Mouse (Mus musculus): ENCODE data around the gene Tulp4. TPM values are rescaled to one million over a fixed set of nuclear protein-coding genes. Genes with fewer than 3 reads are reported as not detected.

Tulp4 gene
- polyA plus RNA-seq, 1 experiment = 82.0 TPM

DNA sequence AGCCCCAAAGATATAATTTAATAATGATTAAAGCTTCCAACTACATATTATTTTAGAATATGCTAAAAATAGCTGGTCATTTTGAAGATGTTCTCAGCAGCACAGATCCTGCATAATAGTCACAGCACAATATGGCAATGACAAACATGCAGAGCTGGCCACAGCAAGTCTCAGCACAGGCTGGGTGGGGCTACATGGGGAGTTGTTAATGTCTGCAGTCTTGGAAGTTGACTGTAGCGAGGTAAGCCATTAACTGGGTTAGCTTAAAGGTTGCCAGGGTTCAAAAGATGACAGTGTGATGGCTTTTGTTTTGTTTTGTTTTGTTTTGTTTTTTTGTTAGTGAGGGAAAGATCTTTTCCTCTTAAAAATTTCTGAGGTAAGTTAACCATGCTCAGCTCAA lies 68.3 kb downstream of the Tulp4 start:
- no peak overlapping the region for H3K4me3 ChIP-seq (ENCODE audit: insufficient read depth, low read length)
- H3K27ac ChIP-seq (ENCODE audit: insufficient read depth, low read length) = no peak overlapping the region
- H3K4me1 ChIP-seq (ENCODE audit: control insufficient read depth, insufficient read depth, low read length) = peaks cover 4% of the 10 kb centered on the region
- TF ChIP-seq CTCF (IDR thresholded peaks at IDR 0.05; ENCODE audit: extremely low read depth, insufficient read depth, low read length) (no peak), POLR2A (IDR thresholded peaks at IDR 0.05; ENCODE audit: extremely low read depth, insufficient read depth, low read length) (no peak)

DNA sequence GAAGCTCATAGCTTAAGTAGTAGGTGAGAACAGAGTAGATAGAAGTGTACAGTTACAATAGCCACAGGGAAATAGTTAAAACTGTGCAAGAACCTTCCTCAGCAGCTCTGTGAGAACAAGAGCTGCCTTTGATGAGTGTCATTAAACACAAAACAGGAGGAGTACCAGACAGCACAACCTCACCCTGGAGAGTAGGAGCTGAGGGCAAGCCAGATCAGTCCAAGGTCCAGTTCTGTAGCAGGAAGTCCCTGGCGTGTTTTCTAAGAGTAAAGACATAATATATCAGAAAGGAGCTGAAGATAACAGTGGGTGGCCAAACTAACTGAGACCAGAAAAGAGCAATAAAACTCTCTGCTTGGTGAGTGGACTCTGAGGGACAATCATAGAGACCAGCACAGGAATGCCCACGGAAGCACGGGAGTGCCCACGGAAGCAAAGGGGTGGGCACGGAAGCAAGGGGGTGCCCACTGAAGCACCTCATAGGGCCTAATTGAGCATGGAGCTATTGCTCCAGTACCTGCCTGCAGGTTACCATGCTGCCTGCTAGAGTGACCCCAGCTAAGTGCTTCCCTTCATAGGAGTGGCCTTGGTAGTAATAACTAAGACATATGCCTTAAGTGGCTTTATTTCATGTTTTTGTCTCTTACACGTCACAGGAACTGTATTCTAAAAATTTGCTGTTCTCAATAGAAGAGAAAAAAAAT lies 72.5 kb downstream of the Tulp4 start:
- Histone ChIP-seq H3K4me3 (ENCODE audit: insufficient read depth, low read length) (no peak overlapping the region), H3K4me1 (ENCODE audit: control insufficient read depth, insufficient read depth, low read length) (no peaks in the 10 kb centered on the region), H3K27ac (ENCODE audit: insufficient read depth, low read length) (peak overlapping the region; percentile 54; the same call in 1 of the 2 replicates)
- no peak for TF ChIP-seq CTCF (IDR thresholded peaks at IDR 0.05; ENCODE audit: extremely low read depth, insufficient read depth, low read length)
- TF ChIP-seq POLR2A (IDR thresholded peaks at IDR 0.05; ENCODE audit: extremely low read depth, insufficient read depth, low read length) = no peak

DNA sequence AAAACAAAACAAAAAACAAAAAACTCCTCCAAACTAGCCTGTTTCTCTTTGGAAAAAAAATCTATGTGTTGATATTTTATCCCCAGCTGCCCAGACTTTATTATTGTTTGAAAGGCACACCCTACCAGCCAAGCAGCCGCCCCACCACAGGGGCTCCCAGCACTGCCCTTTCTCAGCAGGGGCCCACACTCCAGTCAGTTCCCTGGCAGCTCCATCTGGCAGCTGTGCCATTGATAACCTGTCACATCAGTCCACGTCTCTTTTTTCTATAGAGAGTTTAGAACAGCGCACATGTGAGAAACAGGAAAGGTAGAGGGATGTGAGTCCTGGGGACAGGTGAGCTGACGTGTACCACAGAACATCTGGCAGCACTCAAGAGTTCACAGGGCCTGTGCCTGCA lies 73.2 kb downstream of the Tulp4 start:
- TF ChIP-seq CTCF (IDR thresholded peaks at IDR 0.05; ENCODE audit: extremely low read depth, insufficient read depth, low read length) (no peak), POLR2A (IDR thresholded peaks at IDR 0.05; ENCODE audit: extremely low read depth, insufficient read depth, low read length) (no peak)
- Histone ChIP-seq H3K4me1 (ENCODE audit: control insufficient read depth, insufficient read depth, low read length) (no peaks in the 10 kb centered on the region), H3K27ac (ENCODE audit: insufficient read depth, low read length) (peak overlapping the region; percentile 55), H3K4me3 (ENCODE audit: insufficient read depth, low read length) (no peak overlapping the region)

DNA sequence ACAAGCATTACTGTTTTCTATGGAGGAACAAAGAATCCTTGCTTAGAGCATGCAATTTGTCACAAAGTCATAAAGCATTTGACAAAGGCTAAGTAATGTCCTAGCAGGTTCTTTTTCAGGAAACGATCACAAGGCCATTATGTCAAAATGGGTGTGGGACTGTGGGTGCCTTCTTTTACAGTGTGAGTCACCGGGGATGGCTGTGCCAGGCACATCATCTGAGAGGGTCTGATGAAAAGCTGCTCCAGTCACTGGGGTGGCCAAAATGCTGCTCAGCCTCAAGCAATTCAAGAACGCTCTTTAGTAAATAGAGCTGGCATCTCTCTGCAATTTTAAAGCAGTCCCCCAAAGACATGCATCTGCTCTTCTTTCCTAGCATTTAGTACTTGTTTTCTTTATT lies 74.2 kb downstream of the Tulp4 start:
- TF ChIP-seq POLR2A (IDR thresholded peaks at IDR 0.05; ENCODE audit: extremely low read depth, insufficient read depth, low read length) = no peak
- TF ChIP-seq CTCF (IDR thresholded peaks at IDR 0.05; ENCODE audit: extremely low read depth, insufficient read depth, low read length) = no peak
- peak overlapping the region; percentile 30 for H3K27ac ChIP-seq (ENCODE audit: insufficient read depth, low read length)

GRCm38 (mm10) chr17:6182715-6183114 lies 76.5 kb downstream of the Tulp4 start:
- Histone ChIP-seq H3K4me1 (ENCODE audit: control insufficient read depth, insufficient read depth, low read length) (no peaks in the 10 kb centered on the region), H3K27ac (ENCODE audit: insufficient read depth, low read length) (no peak overlapping the region), H3K4me3 (ENCODE audit: insufficient read depth, low read length) (no peak overlapping the region)
- TF ChIP-seq CTCF (IDR thresholded peaks at IDR 0.05; ENCODE audit: extremely low read depth, insufficient read depth, low read length) = no peak

More for the DNA sequence above, 74.2 kb downstream of the Tulp4 start:
- Histone ChIP-seq H3K4me1 (ENCODE audit: control insufficient read depth, insufficient read depth, low read length) (no peaks in the 10 kb centered on the region), H3K4me3 (ENCODE audit: insufficient read depth, low read length) (no peak overlapping the region)

DNA sequence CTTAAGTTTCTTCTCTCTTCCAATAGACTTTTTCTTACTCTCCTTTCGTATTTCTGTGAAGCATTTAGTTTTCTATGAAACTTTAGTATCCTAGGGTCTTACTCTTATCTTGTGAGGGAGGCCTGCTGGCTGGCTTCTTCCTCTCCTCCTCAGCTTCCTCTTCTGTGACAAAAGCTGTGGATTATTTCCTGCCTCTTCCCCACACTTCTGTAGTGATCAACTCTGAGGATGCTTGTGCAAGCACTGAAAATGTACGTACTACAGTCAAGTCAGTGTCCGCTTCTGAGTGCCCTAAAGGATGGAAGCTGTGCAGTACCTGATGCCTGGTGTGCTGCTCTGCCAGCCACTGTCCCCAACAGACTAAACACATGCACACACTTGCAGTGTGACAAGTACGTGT lies 80.4 kb downstream of the Tulp4 start:
- no peaks in the 10 kb centered on the region for H3K4me1 ChIP-seq (ENCODE audit: control insufficient read depth, insufficient read depth, low read length)
- H3K4me3 ChIP-seq (ENCODE audit: insufficient read depth, low read length) = no peak overlapping the region
- no peak overlapping the region for H3K27ac ChIP-seq (ENCODE audit: insufficient read depth, low read length)
- TF ChIP-seq CTCF (IDR thresholded peaks at IDR 0.05; ENCODE audit: extremely low read depth, insufficient read depth, low read length) = no peak
- TF ChIP-seq POLR2A (IDR thresholded peaks at IDR 0.05; ENCODE audit: extremely low read depth, insufficient read depth, low read length) = no peak

GRCm38 (mm10) chr17:6187183-6187582 lies 80.9 kb downstream of the Tulp4 start:
- no peak for TF ChIP-seq POLR2A (IDR thresholded peaks at IDR 0.05; ENCODE audit: extremely low read depth, insufficient read depth, low read length)
- TF ChIP-seq CTCF (IDR thresholded peaks at IDR 0.05; ENCODE audit: extremely low read depth, insufficient read depth, low read length) = no peak
- no peak overlapping the region for H3K27ac ChIP-seq (ENCODE audit: insufficient read depth, low read length)
- H3K4me3 ChIP-seq (ENCODE audit: insufficient read depth, low read length) = no peak overlapping the region
- 0 out of 2 replicates have a peak, but pooled peaks cover 2% of the 10 kb centered on the region for H3K4me1 ChIP-seq (ENCODE audit: control insufficient read depth, insufficient read depth, low read length)

DNA sequence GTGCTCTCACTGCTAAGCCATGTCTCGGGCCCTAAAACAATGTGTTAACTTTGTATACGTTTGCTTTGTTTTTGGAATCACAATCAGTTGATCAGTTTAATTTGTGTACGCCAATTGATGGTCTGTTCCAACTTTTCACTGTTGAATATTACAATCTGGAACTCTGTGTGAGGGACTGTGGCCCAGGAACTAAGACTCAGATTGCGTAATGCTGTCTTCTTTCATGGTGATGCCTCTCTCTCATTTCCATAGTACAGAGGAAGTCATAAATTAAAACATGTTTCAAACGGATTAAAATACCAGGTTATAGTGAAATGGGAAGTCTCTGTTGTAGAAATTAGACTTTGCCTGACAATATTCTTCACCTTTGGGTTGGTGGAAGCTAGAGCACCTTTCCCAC lies 83.0 kb downstream of the Tulp4 start:
- Histone ChIP-seq H3K4me1 (ENCODE audit: control insufficient read depth, insufficient read depth, low read length) (0 out of 2 replicates have a peak, but pooled peaks cover 2% of the 10 kb centered on the region), H3K27ac (ENCODE audit: insufficient read depth, low read length) (no peak overlapping the region), H3K4me3 (ENCODE audit: insufficient read depth, low read length) (no peak overlapping the region)
- TF ChIP-seq POLR2A (IDR thresholded peaks at IDR 0.05; ENCODE audit: extremely low read depth, insufficient read depth, low read length) = no peak
- no peak for TF ChIP-seq CTCF (IDR thresholded peaks at IDR 0.05; ENCODE audit: extremely low read depth, insufficient read depth, low read length)

GRCm38 (mm10) chr17:6192275-6192674 lies 86.0 kb downstream of the Tulp4 start:
- no peak overlapping the region for H3K4me3 ChIP-seq (ENCODE audit: insufficient read depth, low read length)
- no peak for TF ChIP-seq POLR2A (IDR thresholded peaks at IDR 0.05; ENCODE audit: extremely low read depth, insufficient read depth, low read length)
- TF ChIP-seq CTCF (IDR thresholded peaks at IDR 0.05; ENCODE audit: extremely low read depth, insufficient read depth, low read length) = no peak
- 0 out of 2 replicates have a peak, but pooled peaks cover 2% of the 10 kb centered on the region for H3K4me1 ChIP-seq (ENCODE audit: control insufficient read depth, insufficient read depth, low read length)
- no peak overlapping the region for H3K27ac ChIP-seq (ENCODE audit: insufficient read depth, low read length)

- no peak overlapping the region for H3K4me3 ChIP-seq (ENCODE audit: insufficient read depth, low read length)
- no peak for TF ChIP-seq POLR2A (IDR thresholded peaks at IDR 0.05; ENCODE audit: extremely low read depth, insufficient read depth, low read length)
- no peak for TF ChIP-seq CTCF (IDR thresholded peaks at IDR 0.05; ENCODE audit: extremely low read depth, insufficient read depth, low read length)
- H3K4me1 ChIP-seq (ENCODE audit: control insufficient read depth, insufficient read depth, low read length) = peaks cover 2% of the 10 kb centered on the region; the same call in 1 of the 2 replicates
- H3K27ac ChIP-seq (ENCODE audit: insufficient read depth, low read length) = no peak overlapping the region
Observed at GRCm38 (mm10) chr17:6195390-6195789, 89.2 kb downstream of the Tulp4 start.
